Mouse (Mus musculus) layer of hippocampus, postnatal 25 days (tissue): Measurements from ENCODE around the gene Snx3. TPM values are rescaled to one million over a fixed set of nuclear protein-coding genes. Genes with fewer than 3 reads are reported as not detected.

ENCODE experiments used
- DNase-seq, 2 experiments: peaks; one replicate each; pipeline ENCODE4 v3.0.0; 2022; ENCODE audit warnings: mixed read lengths in 2 of 2, low spot score in 1 of 2; ENCODE audit errors: extremely low spot score in 1 of 2
- total RNA-seq, 2 experiments: library from RNA; stranded (reverse); gene quantifications; 2 replicates each; pipeline ENCODE4 v1.2.3; 2021

Gene Snx3
- total RNA-seq, 2 experiments from 2014 or later = 195 to 223 TPM

DNA sequence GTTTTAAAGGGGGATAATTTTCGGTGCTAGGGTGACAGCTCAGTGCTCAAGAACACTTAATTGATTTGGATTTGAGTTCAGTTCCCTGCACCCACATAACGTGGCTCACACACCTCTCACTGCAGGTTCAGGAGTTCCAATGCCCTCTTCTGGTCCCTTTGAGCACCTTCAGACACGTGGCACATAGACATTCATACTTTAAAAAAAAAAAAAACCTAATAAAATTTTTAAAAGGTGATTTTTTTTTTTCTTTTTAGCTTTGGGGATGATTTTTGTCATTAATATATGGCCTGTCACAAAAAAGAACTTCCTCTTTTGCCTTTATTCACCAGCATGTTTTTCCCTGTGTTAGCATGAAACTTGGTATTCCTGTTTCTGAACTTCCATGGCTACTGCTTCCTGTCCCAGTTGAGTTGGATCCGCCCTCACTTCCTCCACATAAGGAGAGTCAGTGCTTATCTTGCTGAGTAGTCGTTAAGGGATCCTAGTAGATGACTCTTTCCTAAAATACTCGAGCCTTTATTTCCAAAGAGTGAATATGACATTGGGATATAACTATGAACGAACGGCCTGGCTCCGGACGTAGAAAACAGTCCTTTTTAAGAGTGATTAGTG is 2.4 kb downstream of the Snx3 start:
- DNase-seq = no peak

DNA sequence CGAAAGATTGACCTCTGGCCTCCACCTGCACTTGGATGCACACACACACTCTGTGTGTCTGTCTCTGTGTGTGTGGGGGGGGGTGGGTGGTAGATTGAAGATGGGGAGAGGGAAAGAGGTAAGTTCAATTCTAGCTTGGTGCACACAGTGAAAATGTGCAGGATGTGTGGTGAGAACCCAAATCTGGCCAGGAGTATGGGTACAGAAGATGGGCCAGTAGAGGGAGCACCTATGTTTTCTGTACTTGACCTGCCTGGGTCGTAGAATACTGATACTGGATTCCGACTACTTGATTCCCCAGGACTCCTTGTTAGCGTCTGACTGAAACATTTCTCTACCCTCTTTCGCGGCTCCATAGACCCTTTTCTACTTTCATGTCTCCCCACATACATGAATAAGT is 8.3 kb downstream of the Snx3 start:
- no peak for DNase-seq

GRCm38 (mm10) chr10:42511184-42512135 is 9.6 kb downstream of the Snx3 start:
- DNase-seq = no peak

DNA sequence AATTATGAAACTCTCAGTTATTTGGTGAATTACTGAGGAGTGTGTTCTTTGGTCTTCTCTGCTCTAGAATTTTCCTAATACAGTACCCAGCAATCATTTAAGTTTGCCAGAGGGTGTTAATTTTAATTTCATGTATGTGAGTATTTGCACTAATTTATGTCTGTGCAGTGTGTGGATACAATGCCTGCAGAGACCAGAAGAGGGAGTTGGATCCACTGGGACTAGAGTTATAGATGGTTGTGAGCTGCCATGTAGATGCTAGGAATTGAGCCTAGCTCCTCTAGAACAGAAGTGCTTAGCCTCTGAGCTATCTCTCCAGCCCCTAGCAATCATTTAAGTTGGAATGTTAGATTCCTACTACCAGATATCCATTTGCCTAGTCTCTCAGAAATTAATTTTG is 12.3 kb downstream of the Snx3 start:
- no peak for DNase-seq

DNA sequence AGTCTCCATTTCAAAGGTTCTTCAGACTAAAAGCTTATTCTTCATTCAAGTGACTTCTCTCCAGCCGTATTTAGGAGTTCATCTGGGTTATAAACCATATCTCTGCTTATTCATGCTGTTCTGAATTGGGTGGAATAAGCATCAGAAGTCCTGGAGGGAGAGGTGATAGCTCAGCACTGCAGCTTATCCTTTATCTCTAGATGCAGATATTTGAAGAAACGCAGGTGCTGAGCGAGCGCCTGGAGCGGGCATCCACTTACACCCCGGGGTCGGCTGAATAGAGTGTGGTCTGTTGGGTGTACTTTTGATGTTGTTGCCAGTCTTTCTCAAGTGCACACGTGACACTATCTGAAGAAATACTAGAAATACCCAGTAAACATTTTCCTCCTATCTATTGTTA is 16.5 kb downstream of the Snx3 start:
- no peak for DNase-seq

DNA sequence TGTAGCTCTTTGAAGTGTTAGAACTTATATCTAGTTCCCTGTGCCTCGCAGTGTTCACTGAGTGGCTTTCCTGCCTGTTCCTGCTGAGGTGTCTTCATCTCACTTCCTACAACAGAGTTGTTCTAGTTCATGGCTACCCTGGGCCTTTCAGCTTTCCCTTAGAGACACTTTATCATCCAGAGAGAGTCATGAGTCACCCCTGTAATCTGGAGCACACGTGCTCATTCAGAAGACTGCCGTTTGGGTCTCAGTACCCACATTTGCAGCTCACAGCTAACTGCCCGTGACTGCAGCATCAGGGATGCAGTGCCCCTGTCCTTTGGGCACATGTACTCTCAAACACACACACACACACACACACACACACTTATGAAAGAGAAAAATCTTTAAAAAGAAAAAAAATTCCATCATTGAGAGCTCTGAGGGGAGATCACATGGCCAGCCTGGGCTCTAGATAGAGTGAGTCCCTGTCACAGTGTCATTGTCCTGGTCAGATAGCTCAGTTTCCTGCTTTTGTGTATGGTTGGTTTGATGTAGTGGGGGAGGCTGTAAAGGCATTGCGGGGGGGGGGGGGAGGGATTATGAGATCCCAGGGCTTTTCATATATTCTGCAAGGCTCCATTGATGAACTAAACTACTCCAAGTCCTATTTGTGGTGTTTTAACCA is 19.6 kb downstream of the Snx3 start:
- DNase-seq = no peak

DNA sequence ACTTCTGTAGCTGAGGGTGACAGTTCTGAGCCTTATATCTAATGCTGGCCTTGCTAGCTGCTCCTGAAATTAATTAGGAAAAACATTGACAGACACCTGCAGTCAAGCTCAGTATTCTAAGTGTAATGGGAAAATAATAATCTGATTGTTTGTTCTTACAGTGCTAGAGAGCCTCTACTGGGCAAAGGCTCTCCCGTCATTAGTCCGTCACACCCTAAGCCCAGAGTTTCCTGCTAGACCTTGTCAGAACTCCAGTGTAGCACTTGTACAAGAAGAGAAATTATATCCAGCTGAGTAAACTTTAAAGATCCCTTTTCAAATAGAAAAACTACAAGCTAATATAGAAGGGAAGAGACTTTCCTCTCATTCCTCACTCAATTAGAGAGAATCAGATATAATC is 21.1 kb downstream of the Snx3 start:
- no peak for DNase-seq

- no peak for DNase-seq
Measured at GRCm38 (mm10) chr10:42523556-42524162, 21.8 kb downstream of the Snx3 start.

DNA sequence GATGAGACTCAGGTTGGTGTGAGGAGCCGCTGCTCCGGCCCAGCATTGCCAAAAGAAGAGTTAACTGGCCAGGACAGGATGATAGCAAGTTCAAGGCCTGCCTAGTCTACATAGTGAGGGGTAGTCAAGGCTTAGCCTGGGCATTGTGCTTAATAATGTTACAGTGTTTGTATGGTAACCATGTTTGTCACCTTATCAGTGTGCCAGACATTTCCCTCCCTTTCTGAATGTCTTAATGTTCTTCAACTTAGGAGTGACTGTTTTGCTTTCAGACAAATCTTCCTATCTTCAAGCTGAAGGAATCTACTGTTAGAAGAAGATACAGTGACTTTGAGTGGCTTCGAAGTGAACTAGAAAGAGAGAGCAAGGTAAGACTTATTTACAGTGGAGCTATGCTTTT is 23.9 kb downstream of the Snx3 start:
- no peak for DNase-seq

- no peak for DNase-seq
Measured at GRCm38 (mm10) chr10:42533836-42534453, 32.1 kb downstream of the Snx3 start.

GRCm38 (mm10) chr10:42537571-42538316 is 35.9 kb downstream of the Snx3 start:
- DNase-seq = no peak

GRCm38 (mm10) chr10:42545707-42546503 is 44.1 kb downstream of the Snx3 start:
- DNase-seq = no peak

DNA sequence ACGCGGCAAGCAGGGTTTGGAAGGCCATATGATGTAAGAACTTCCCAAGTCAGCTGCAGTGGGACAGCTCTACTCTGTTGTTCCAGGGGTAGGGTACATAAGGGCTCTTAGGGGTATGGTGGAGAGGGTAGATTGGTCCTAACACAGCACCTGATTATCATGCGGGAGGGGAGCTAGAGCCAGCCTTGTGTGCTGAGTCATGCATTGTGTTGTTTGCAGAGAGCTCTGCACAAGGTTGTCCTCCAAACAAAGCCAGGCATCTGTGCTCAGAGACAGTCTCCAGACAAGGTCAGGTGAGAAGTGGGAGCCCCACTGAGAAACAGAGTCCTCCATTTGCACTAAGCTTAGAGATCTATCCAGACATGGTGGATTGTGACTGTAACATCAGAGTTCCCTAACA is 44.7 kb downstream of the Snx3 start:
- no peak for DNase-seq

GRCm38 (mm10) chr10:42559581-42560200 is 57.9 kb downstream of the Snx3 start:
- DNase-seq = no peak

DNA sequence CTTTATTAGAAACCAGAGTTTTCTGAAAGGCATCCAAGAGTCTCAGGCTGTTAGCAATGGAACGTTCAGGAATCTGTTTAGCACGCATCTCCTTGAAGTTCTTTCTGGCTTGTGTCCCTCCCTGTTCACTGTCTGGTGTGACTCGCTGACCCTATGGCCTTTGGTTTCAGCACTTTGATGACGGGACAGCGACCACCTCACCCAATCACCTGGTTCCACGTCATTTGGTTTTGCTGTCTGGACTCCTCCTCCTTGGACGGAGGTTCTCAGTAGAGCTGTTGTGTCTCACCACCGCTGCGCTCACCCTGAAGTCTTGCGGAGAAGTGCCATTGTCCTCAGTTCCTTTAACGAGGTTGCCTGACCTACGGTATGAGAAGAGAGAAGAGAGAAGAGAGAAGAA is 60.4 kb downstream of the Snx3 start:
- no peak for DNase-seq

DNA sequence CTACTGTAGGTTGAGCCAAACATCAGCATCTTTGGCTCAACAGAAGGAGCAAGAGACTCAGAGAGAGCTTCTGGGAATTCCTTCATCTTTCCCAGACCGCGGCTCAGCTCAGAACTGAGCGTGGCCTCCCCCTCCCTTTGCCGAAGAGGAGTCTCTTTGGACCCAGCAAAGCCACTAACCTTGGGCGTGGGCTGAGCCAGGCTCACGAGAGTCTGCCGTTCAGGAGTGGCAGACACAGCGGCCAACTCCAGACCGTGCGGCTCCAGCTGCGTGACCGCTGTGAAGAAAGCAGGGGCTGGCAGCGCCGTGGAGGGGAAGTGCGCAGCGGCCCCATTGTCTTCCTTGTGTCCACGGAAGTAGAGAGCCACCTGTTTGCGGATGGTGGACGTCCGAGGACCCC is 70.7 kb downstream of the Snx3 start:
- no peak for DNase-seq

DNA sequence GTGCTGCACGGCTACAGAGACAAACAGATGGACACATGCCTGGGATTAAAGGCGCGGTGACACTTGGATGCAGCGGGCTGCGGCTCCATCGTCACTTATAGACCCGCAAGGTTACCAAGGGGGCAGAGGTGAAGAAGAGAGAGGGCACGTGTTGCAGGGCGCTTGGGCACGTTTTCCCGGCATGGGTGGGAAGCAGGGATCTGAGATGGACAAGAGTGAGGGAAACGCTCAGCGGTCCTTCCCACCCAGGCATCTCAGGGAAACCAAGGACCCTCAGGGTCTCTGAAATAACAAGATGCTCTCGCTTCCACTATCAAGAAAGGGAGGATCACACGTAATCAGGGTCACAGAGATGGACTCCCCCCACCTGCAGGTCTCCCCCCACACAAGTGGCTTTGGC is 71.1 kb downstream of the Snx3 start:
- DNase-seq = no peak

DNA sequence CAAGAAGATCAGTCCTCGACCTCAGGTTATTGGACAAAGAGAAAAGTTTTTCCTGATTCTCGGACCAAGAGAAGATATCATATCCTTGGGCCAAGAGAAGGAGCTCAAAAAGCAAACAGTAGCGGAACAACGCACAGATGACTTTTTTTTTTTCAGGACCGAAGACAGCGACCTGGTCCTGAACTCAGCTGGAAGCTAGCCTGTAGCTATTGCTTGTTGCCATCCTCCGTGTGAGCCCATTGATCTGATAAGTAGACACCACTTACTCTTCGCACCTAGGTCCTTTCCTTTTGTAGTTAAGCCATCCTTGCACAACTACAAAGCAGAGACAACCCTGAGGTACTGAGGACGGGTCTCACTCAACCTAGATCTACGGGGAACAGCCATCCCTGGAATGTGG is 72.8 kb downstream of the Snx3 start:
- DNase-seq = no peak
